Mouse (Mus musculus) kidney, adult 2 months (tissue): Measurements from ENCODE around the gene Gucy2d. TPM values are rescaled to one million over a fixed set of nuclear protein-coding genes. Genes with fewer than 3 reads are reported as not detected.
A peak's percentile ranks its signal among the peaks of the same experiment; 100 is the strongest.

Experiments used
- DNase-seq: peaks from one replicate; pipeline ENCODE4 v3.0.0; 2021
- H3K27ac ChIP-seq: fragments of 200-500 bp; 2 replicates; pipeline ENCODE4 v1.5.1; 2012; ENCODE audit warnings: low read depth, low read length, control low read depth, inconsistent platforms; ENCODE audit not compliant: insufficient read depth
- H3K27me3 ChIP-seq: fragments of 200-500 bp; replicated peaks from 2 replicates; pipeline ENCODE4 v1.6.1; 2012; ENCODE audit warnings: mild to moderate bottlenecking, moderate library complexity, low read length, inconsistent platforms; ENCODE audit not compliant: control insufficient read depth, insufficient read depth
- H3K36me3 ChIP-seq: fragments of 200-500 bp; 2 replicates; pipeline ENCODE4 v1.6.1; 2012; ENCODE audit warnings: mild to moderate bottlenecking, moderate library complexity, low read length, inconsistent platforms; ENCODE audit not compliant: control insufficient read depth, insufficient read depth
- H3K4me1 ChIP-seq: fragments of 200-500 bp; 2 replicates; pipeline ENCODE4 v1.6.1; 2011; ENCODE audit warnings: low read length; ENCODE audit not compliant: control insufficient read depth, insufficient read depth
- H3K4me3 ChIP-seq: fragments of 200-500 bp; 2 replicates; pipeline ENCODE4 v1.5.1; 2011; ENCODE audit warnings: mild to moderate bottlenecking, low read depth, low read length, control low read depth; ENCODE audit not compliant: insufficient read depth
- CTCF ChIP-seq: fragments of 200-500 bp; conservative IDR thresholded peaks from 2 replicates; pipeline ENCODE4 v1.5.1; 2011; ENCODE audit warnings: low read depth, mild to moderate bottlenecking, control low read depth, low read length, moderate library complexity, mixed read lengths; ENCODE audit not compliant: insufficient read depth, insufficient read length
- POLR2A ChIP-seq: fragments of 200-500 bp; IDR thresholded peaks from one replicate; pipeline ENCODE4 v1.6.1; 2011; ENCODE audit warnings: low read depth, low read length, control low read depth
- WGBS: fragments of 180-500 bp; shearing (Covaris S2); methylation state at CpG from one replicate; pipeline ENCODE4 v1.1.7; 2018; 5-methylcytosine and 5-hydroxymethylcytosine counted together
- polyA plus RNA-seq: library from polyadenylated mRNA; depleted of rRNA; stranded (reverse); fragments of >200 nt; gene quantifications from 2 replicates; pipeline ENCODE4 v1.2.3, GENCODE M21; 2012

Gucy2d gene
- polyA plus RNA-seq, 1 experiment: not detected

- Histone ChIP-seq H3K27me3 (no peaks in the 10 kb centered on the region), H3K36me3 (no peaks in the 10 kb centered on the region), H3K4me3 (no peak overlapping the region), H3K27ac (peak overlapping the region; percentile 80), H3K4me1 (peaks cover 6% of the 10 kb centered on the region; the same call in 1 of the 2 replicates)
- TF ChIP-seq CTCF (no peak), POLR2A (no peak)
- 28% methylated on average over 8 of the region's 8 CpGs for WGBS
- no peak for DNase-seq
Measured at GRCm38 (mm10) chr7:98483268-98483607, 43.0 kb downstream of the Gucy2d start.

GRCm38 (mm10) chr7:98484878-98485277 is 44.7 kb downstream of the Gucy2d start:
- Histone ChIP-seq H3K27ac (no peak overlapping the region), H3K4me1 (peaks cover 6% of the 10 kb centered on the region; the same call in 1 of the 2 replicates), H3K4me3 (no peak overlapping the region), H3K27me3 (no peaks in the 10 kb centered on the region), H3K36me3 (no peaks in the 10 kb centered on the region)
- WGBS: 93% methylated on average over 3 of the region's 3 CpGs
- no peak for DNase-seq
- TF ChIP-seq CTCF: no peak
- no peak for TF ChIP-seq POLR2A

- no peaks in the 10 kb centered on the region for H3K27me3 ChIP-seq
- H3K27ac ChIP-seq: no peak overlapping the region
- no peak for DNase-seq
- no peaks in the 10 kb centered on the region for H3K36me3 ChIP-seq
- peaks cover 6% of the 10 kb centered on the region; the same call in 1 of the 2 replicates for H3K4me1 ChIP-seq
- WGBS: 65% methylated on average over 4 of the region's 4 CpGs
- H3K4me3 ChIP-seq: no peak overlapping the region
- no peak for TF ChIP-seq POLR2A
Measured at GRCm38 (mm10) chr7:98485508-98485907, 45.3 kb downstream of the Gucy2d start.

- peaks cover 6% of the 10 kb centered on the region; the same call in 1 of the 2 replicates for H3K4me1 ChIP-seq
- no peak overlapping the region for H3K4me3 ChIP-seq
- 53% methylated on average over 7 of the region's 7 CpGs for WGBS
- H3K36me3 ChIP-seq: no peaks in the 10 kb centered on the region
- DNase-seq: no peak
- TF ChIP-seq CTCF: no peak
- no peak for TF ChIP-seq POLR2A
- H3K27ac ChIP-seq: no peak overlapping the region
- no peaks in the 10 kb centered on the region for H3K27me3 ChIP-seq
Measured at GRCm38 (mm10) chr7:98486471-98486917, 46.3 kb downstream of the Gucy2d start.

GRCm38 (mm10) chr7:98487202-98487980 is 47.2 kb downstream of the Gucy2d start:
- H3K4me1 ChIP-seq: peaks cover 6% of the 10 kb centered on the region; the same call in 1 of the 2 replicates
- no peak for DNase-seq
- no peak overlapping the region for H3K4me3 ChIP-seq
- H3K27me3 ChIP-seq: no peaks in the 10 kb centered on the region
- no peak overlapping the region for H3K27ac ChIP-seq
- no peak for TF ChIP-seq POLR2A
- TF ChIP-seq CTCF: no peak
- no peaks in the 10 kb centered on the region for H3K36me3 ChIP-seq
- WGBS: 89% methylated on average over 11 of the region's 11 CpGs

GRCm38 (mm10) chr7:98488398-98489130 is 48.3 kb downstream of the Gucy2d start:
- no peak overlapping the region for H3K4me3 ChIP-seq
- H3K27ac ChIP-seq: 0 out of 2 replicates have a peak overlapping the region, but pooled peaks have one; percentile 9
- 92% methylated on average over 13 of the region's 13 CpGs for WGBS
- no peaks in the 10 kb centered on the region for H3K4me1 ChIP-seq
- DNase-seq: no peak
- H3K27me3 ChIP-seq: no peaks in the 10 kb centered on the region
- TF ChIP-seq CTCF (no peak), POLR2A (no peak)
- H3K36me3 ChIP-seq: no peaks in the 10 kb centered on the region

- Histone ChIP-seq H3K36me3 (no peaks in the 10 kb centered on the region), H3K27me3 (no peaks in the 10 kb centered on the region), H3K4me1 (no peaks in the 10 kb centered on the region), H3K4me3 (peak within 1 kb of the TSS; percentile 80), H3K27ac (peak within 1 kb of the TSS; percentile 54)
- TF ChIP-seq POLR2A: no peak
- WGBS: 59% methylated on average over 6 of the region's 6 CpGs
- no peak for DNase-seq
Measured at GRCm38 (mm10) chr7:98489131-98489530, 48.9 kb downstream of the Gucy2d start, which contains the start of gene Lrrc32. TSS of gene Lrrc32 (plus strand) at chr7:98489283.
